ENCODE assay signal across 9 mouse cellular contexts in the genomic region with DNA sequence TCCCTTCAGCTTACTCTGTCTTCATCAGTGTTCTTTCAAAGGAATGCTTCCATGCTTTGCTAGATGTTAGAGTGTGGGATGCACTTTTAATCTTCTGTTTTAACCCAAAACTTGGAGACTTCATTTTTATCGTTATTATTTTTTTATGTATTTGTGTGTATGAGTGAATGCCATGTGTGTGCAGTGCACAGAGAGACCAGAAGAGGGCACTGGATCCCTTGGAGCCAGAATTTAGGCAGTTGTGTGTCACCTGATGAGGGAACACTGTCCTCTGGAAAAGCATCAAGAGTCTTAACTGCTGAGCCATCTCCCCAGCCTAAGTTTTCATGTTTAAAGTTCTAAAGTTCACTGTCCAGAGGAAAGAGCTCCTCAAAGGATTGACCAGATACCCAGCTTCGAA.
A peak's percentile ranks its signal among the peaks of the same experiment; 100 is the strongest.
DNase-seq lines count a peak whose midpoint lies in the region; ATAC-seq and TF ChIP-seq lines count a peak whose summit lies in the region.
"Had no signal": no experiment of that assay in that cellular context is flagged by ENCODE, and none has a peak within 500 bp of the region (broad histone marks: within the 10 kb centered on the region; RNA-seq: fewer than 3 reads in every experiment).

No protein-coding gene starts in this region.

- peak; percentile 42 for DNase-seq in CD4-positive, CD25-positive, alpha-beta regulatory T cell, adult 2 months (ENCODE audit: low read depth, low spot score)
- no peak for DNase-seq in left cerebral cortex, adult 2 months (ENCODE audit: extremely low spot score in 1 of 2, low spot score in 2 of 2)
- DNase-seq in left cerebral cortex, adult 9 months (ENCODE audit: low spot score in 2 of 2) = no peak
- DNase-seq in adipocyte (ENCODE audit: low spot score) = peak; percentile 15
- DNase-seq in mesoderm, embryonic 11.5 days (ENCODE audit: low read depth, low spot score) = peak; percentile 22
- no peak for DNase-seq in left cerebral cortex, adult 8-10 months (ENCODE audit: low spot score in 2 of 2)
- DNase-seq in urinary bladder, postnatal 36 days (ENCODE audit: low spot score in 2 of 2) = no peak

- TF ChIP-seq CTCF in left cerebral cortex, adult 2 months (IDR thresholded peaks at IDR 0.05) = peak; percentile 44

- intact Hi-C loops in left cerebral cortex, adult 2 months (cut with DNase I) = no loop called here

- H3K27ac ChIP-seq in left cerebral cortex, adult 2 months = no peak overlapping the region
- H3K27ac ChIP-seq: heart, embryonic 10.5 days had no signal

- H3K4me3 ChIP-seq in left cerebral cortex, adult 2 months = no peak overlapping the region
- H3K4me3 ChIP-seq: heart, embryonic 10.5 days had no signal

- no peak for ATAC-seq in CD4-positive, CD25-positive, alpha-beta regulatory T cell, adult 4 months

Comparison
In these comparisons a context has a peak if more than half of its experiments do, and no peak if none do; other contexts are left out.
1. DNase-seq: peak in CD4-positive, CD25-positive, alpha-beta regulatory T cell, adult 2 months (single experiment), adipocyte (single experiment) and mesoderm, embryonic 11.5 days (single experiment); none in left cerebral cortex, adult 2 months (0 of 2), left cerebral cortex, adult 9 months (0 of 2), left cerebral cortex, adult 8-10 months (0 of 2) and urinary bladder, postnatal 36 days (0 of 2).